Mouse (Mus musculus): ENCODE results near the gene Gm17455.

Gm17455 gene

DNA sequence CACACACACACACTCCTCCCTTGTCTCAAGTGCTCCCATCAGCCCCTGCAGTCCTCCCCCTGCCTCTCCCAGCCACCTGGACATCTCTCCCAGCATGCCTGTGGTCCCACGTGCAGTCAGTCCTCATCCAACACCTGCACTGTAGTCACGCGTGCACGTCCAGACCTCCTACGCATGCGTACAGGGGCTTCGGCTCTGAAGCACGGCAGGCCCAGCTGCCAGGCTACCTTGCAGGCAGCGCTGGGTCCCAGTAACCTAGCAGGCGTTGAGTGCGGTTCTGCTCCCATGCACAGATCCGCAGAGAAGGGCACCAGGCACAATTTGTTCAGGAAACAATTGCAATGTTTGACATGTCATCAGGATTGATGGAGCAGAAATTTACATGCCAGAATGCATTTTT, 47.7 kb downstream of the Gm17455 start:
- ChIA-PET POLR2A (interaction anchor here in 1 of 4 experiments (1.0 kb wide), 1 partner anchor 18 kb away, joined by 3 read pairs; no protein-coding TSS in a partner anchor), CTCF (interaction anchor here in 3 of 4 experiments (0.6 to 2.3 kb wide), 7 partner anchors 26 to 554 kb away, joined by 3 to 7 read pairs (median 3); no protein-coding TSS in a partner anchor)
